Mouse (Mus musculus) neural tube, postnatal 0 days (tissue): ENCODE measurements around the gene Trim30d. TPM values are rescaled to one million over a fixed set of nuclear protein-coding genes. Genes with fewer than 3 reads are reported as not detected.

Source experiments
- polyA plus RNA-seq: library from polyadenylated mRNA; unstranded; fragments of >200 nt; fragmentation: Nextera tagmentation; extraction: Ambion mirVana; gene quantifications from 2 replicates; pipeline ENCODE4 v1.2.1, GENCODE M21; 2015

The Trim30d gene
- polyA plus RNA-seq = 1.3 and 2.0 TPM in 2 replicates

DNA sequence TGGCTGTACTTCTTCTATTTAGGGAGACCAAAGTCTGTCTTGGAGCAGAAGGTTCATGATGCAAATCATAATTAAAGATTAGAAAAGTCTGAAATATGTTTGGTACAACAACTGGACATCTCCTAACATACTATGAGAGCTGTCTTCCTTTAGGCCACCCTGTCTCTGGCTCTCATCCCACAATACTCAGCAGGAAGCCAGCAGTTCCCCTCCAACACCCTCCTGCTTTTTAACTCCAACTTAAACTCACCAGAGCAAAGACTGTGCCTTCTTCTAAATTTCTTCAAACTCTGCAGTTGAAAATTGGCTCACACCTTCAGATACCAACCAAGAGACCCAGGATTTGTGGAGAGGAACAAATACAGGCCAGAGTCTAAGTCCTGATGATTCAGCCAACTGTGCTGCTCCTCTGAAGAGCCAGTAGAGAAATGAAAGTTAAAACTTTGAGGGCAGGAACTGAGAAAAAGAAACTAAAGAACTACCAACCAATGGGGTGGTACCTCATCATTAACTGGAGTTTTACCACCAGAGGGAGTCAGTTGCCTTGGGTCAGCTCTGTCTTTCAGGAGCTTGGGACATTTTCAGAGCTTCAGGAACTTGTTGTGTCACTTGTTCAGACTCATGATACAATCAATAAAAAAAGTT lies at the start of gene Trim30d:
TSS of gene Trim30d (minus strand) at position 429 of the 645 bp plus-strand sequence.

GRCm38 (mm10) chr7:104549833-104550232 lies 42.2 kb upstream of the Trim30d start, which contains the start of gene Olfr651:
TSS of gene Olfr651 (plus strand) at chr7:104550133.

DNA sequence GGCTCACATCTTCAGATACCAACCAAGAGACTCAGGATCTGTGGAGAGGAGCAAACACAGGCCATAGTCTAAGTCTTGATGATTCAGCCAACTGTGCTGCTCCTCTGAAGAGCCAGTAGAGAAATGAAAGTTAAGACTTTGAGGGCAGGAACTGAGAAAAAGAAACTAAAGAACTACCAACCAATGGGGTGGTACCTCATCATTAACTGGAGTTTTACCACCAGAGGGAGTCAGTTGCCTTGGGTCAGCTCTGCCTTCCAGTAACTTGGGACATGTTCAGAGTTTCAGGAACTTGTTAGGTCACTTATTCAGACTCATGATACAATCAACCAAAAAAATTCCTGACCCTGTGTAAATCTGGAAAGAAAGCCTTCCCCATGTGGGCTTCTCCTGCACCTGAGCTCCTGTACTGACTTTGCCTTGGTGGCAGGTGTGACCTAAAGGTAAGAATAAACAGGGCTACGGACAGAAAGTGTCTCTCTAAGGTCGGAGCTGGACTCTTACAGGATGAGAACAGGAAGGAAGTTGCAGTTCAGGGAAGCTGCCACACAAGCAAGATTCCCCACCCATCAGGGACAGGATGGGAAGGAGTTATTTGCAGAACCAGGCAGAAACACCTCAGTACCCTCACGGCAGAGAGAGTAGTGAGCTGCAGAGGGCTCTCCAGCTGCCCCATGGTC lies 42.4 kb downstream of the Trim30d start, which contains the start of gene Trim30a:
TSS of gene Trim30a (minus strand) at position 129 of the 680 bp plus-strand sequence.

Other genes with a start within 250 kb of the Trim30d start
- 0.31 and 0.55 TPM in 2 replicates for gene Trim5, start 219.8 kb downstream of the Trim30d start, polyA plus RNA-seq
- gene Trim12a, start 192.4 kb downstream of the Trim30d start, polyA plus RNA-seq = 2.7 and 2.9 TPM in 2 replicates
- not detected in 2 replicates for gene Trim34b, start 178.4 kb downstream of the Trim30d start, polyA plus RNA-seq
- gene Trim12c, start 154.5 kb downstream of the Trim30d start, polyA plus RNA-seq = 0.89 and 0.90 TPM in 2 replicates
- gene Trim30b, start 138.0 kb downstream of the Trim30d start, polyA plus RNA-seq = 0.11 and 0.21 TPM in 2 replicates
- gene Trim30c, start 107.0 kb downstream of the Trim30d start, polyA plus RNA-seq = 0.13 and 0.17 TPM in 2 replicates
- gene Trim30a, start 42.7 kb downstream of the Trim30d start, polyA plus RNA-seq = 1.1 and 1.9 TPM in 2 replicates
- not detected in 2 replicates for gene Olfr651, start 42.3 kb upstream of the Trim30d start, polyA plus RNA-seq
- 0.03 TPM in 1 of 2 replicates, not detected in the other for gene Olfr652, start 53.1 kb upstream of the Trim30d start, polyA plus RNA-seq
- not detected in 2 replicates for gene Olfr653, start 69.5 kb upstream of the Trim30d start, polyA plus RNA-seq
- gene Olfr654, start 79.2 kb upstream of the Trim30d start, polyA plus RNA-seq = not detected in 2 replicates
- gene Olfr655, start 93.9 kb upstream of the Trim30d start, polyA plus RNA-seq = not detected in 2 replicates
- not detected in 2 replicates for gene Olfr656, start 106.1 kb upstream of the Trim30d start, polyA plus RNA-seq
- not detected in 2 replicates for gene Olfr657, start 116.9 kb upstream of the Trim30d start, polyA plus RNA-seq
- gene Olfr658, start 139.5 kb upstream of the Trim30d start, polyA plus RNA-seq = 0.28 and 0.37 TPM in 2 replicates
- not detected in 2 replicates for gene Olfr659, start 158.9 kb upstream of the Trim30d start, polyA plus RNA-seq
- not detected in 2 replicates for gene Olfr661, start 178.7 kb upstream of the Trim30d start, polyA plus RNA-seq